Mouse (Mus musculus) CH12.LX (cell line): ENCODE data around the gene Washc1. TPM values are rescaled to one million over a fixed set of nuclear protein-coding genes. Genes with fewer than 3 reads are reported as not detected.

ENCODE experiments used
- DNase-seq: peaks from one replicate; pipeline ENCODE4 v3.0.0-alpha.2; 2013; ENCODE audit errors: extremely low read depth
- H3K27ac ChIP-seq: 2 replicates; pipeline ENCODE4 v1.5.1; 2012; ENCODE audit warnings: low read depth, mild to moderate bottlenecking, control low read depth, moderate library complexity; ENCODE audit not compliant: insufficient read depth
- H3K27me3 ChIP-seq: replicated peaks from 2 replicates; pipeline ENCODE3; 2012; ENCODE audit warnings: inconsistent platforms
- H3K36me3 ChIP-seq, 2 experiments: replicated peaks in 1 of 2; 2 replicates each; pipeline versions ENCODE3 to v1.6.1; 2012; ENCODE audit warnings: inconsistent platforms in 1 of 2, low read length in 1 of 2, mild to moderate bottlenecking in 1 of 2, mixed read lengths in 1 of 2, moderate library complexity in 1 of 2; ENCODE audit not compliant: control insufficient read depth in 1 of 2, insufficient read depth in 1 of 2
- H3K4me1 ChIP-seq, 2 experiments: 2 replicates each; pipeline ENCODE4 v1.6.1; 2012; ENCODE audit warnings: inconsistent platforms in 1 of 2, moderate library complexity in 1 of 2; ENCODE audit not compliant: insufficient read depth in 2 of 2, control insufficient read depth in 1 of 2
- H3K4me2 ChIP-seq: 2 replicates; pipeline ENCODE4 v1.6.1; 2012; ENCODE audit warnings: low read depth, mild to moderate bottlenecking, control low read depth; ENCODE audit not compliant: poor library complexity, insufficient read depth, severe bottlenecking
- H3K4me3 ChIP-seq, 3 experiments: fragments of 150-350 bp in 1 of 3; sonication (generic) in 1 of 3; replicated peaks in 1 of 3; 2 replicates each; pipeline versions ENCODE3 to v1.5.1; 2011 to 2012; ENCODE audit warnings: low read depth in 2 of 3, low read length in 2 of 3, mild to moderate bottlenecking in 2 of 3, moderate library complexity in 2 of 3, control low read depth in 1 of 3, improper control_type of control experiment in 1 of 3, inconsistent platforms in 1 of 3, mixed read lengths in 1 of 3; ENCODE audit not compliant: poor library complexity in 1 of 3
- H3K79me2 ChIP-seq: replicated peaks from 2 replicates; pipeline ENCODE4 v1.6.1; 2012; ENCODE audit warnings: mild to moderate bottlenecking, moderate library complexity; ENCODE audit not compliant: control insufficient read depth, poor library complexity, insufficient read depth, severe bottlenecking; ENCODE audit errors: extremely low read depth
- H3K9ac ChIP-seq: 2 replicates; pipeline ENCODE4 v1.6.1; 2012; ENCODE audit warnings: low read depth, mild to moderate bottlenecking, control low read depth, moderate library complexity; ENCODE audit not compliant: insufficient read depth
- H3K9me3 ChIP-seq: replicated peaks from 2 replicates; pipeline ENCODE3; 2012; ENCODE audit warnings: low read length, inconsistent platforms, mixed read lengths
- BHLHE40 ChIP-seq: IDR thresholded peaks from 2 replicates; pipeline ENCODE4 v1.6.1; 2011; ENCODE audit warnings: mild to moderate bottlenecking, low read depth, low read length, improper control_type of control experiment
- E2F4 ChIP-seq: IDR thresholded peaks from 2 replicates; pipeline ENCODE4 v1.6.1; 2011; ENCODE audit warnings: low read depth, low read length, improper control_type of control experiment; ENCODE audit not compliant: insufficient replicate concordance
- GABPA ChIP-seq: IDR thresholded peaks from 2 replicates; pipeline ENCODE4 v1.6.1; 2012; ENCODE audit warnings: low read depth, low read length, improper control_type of control experiment, inconsistent platforms; ENCODE audit not compliant: insufficient replicate concordance
- JUN ChIP-seq: IDR thresholded peaks from 2 replicates; pipeline ENCODE4 v1.6.1; 2011; ENCODE audit warnings: low read depth, mild to moderate bottlenecking, low read length, improper control_type of control experiment, moderate library complexity; ENCODE audit not compliant: insufficient read depth
- JUND ChIP-seq: conservative IDR thresholded peaks from 2 replicates; pipeline ENCODE4 v1.6.1; 2011; ENCODE audit warnings: low read depth, low read length, improper control_type of control experiment
- KAT2A ChIP-seq: IDR thresholded peaks from 2 replicates; pipeline ENCODE4 v1.6.1; 2012; ENCODE audit warnings: low read length, improper control_type of control experiment, inconsistent platforms; ENCODE audit not compliant: insufficient replicate concordance
- MEF2A ChIP-seq: IDR thresholded peaks from 2 replicates; pipeline ENCODE4 v1.6.1; 2014; ENCODE audit warnings: low read depth, mild to moderate bottlenecking, inconsistent platforms, low read length, improper control_type of control experiment, borderline replicate concordance
- MYC ChIP-seq: IDR thresholded peaks from 2 replicates; pipeline ENCODE4 v1.6.1; 2011; ENCODE audit warnings: low read depth, mild to moderate bottlenecking, improper control_type of control experiment, low read length
- POLR2A ChIP-seq: IDR thresholded peaks from 2 replicates; pipeline ENCODE4 v1.6.1; 2011; ENCODE audit warnings: low read depth, mild to moderate bottlenecking, improper control_type of control experiment, low read length
- POLR2AphosphoS2 ChIP-seq: IDR thresholded peaks from 2 replicates; pipeline ENCODE4 v1.6.1; 2011; ENCODE audit warnings: low read depth, low read length, improper control_type of control experiment
- RAD21 ChIP-seq: IDR thresholded peaks from 2 replicates; pipeline ENCODE4 v1.6.1; 2011; ENCODE audit warnings: low read depth, mild to moderate bottlenecking, low read length, improper control_type of control experiment, moderate library complexity
- RCOR1 ChIP-seq: conservative IDR thresholded peaks from 2 replicates; pipeline ENCODE4 v1.6.1; 2012; ENCODE audit warnings: low read depth, mild to moderate bottlenecking, inconsistent platforms, low read length, improper control_type of control experiment
- SIN3A ChIP-seq: IDR thresholded peaks from 2 replicates; pipeline ENCODE4 v1.6.1; 2012; ENCODE audit warnings: low read length, improper control_type of control experiment, inconsistent platforms
- SMC3 ChIP-seq: IDR thresholded peaks from 2 replicates; pipeline ENCODE4 v1.6.1; 2011; ENCODE audit warnings: low read depth, low read length, improper control_type of control experiment
- TBP ChIP-seq: conservative IDR thresholded peaks from 2 replicates; pipeline ENCODE4 v1.6.1; 2011; ENCODE audit warnings: low read depth, low read length, improper control_type of control experiment
- UBTF ChIP-seq: IDR thresholded peaks from 2 replicates; pipeline ENCODE4 v1.6.1; 2012; ENCODE audit warnings: low read depth, mild to moderate bottlenecking, inconsistent platforms, low read length, improper control_type of control experiment, moderate library complexity
- USF2 ChIP-seq: conservative IDR thresholded peaks from 2 replicates; pipeline ENCODE4 v1.6.1; 2011; ENCODE audit warnings: low read depth, low read length, improper control_type of control experiment
- ZKSCAN1 ChIP-seq: IDR thresholded peaks from 2 replicates; pipeline ENCODE4 v1.6.1; 2012; ENCODE audit warnings: low read depth, inconsistent platforms, low read length, improper control_type of control experiment, borderline replicate concordance
- dilution Hi-C: fragments of 300-500 bp; cut with MboI; formaldehyde crosslinking; loops from 2 replicates; pipeline ENCODE4 v1.14.3; 2020; ENCODE audit warnings: low sequenced_read_pairs; ENCODE audit not compliant: extremely low pct_unique_long_range_greater_than_20kb, extremely low pct_ligation_motif_present
- in situ Hi-C: fragments of 300-500 bp; cut with MboI; formaldehyde crosslinking; loops from 3 replicates; pipeline ENCODE4 v1.14.3; 2019; ENCODE audit warnings: low sequenced_read_pairs, low pct_ligation_motif_present, low pct_unique_long_range_greater_than_20kb, mixed read lengths
- polyA plus RNA-seq: library from polyadenylated mRNA; unstranded; fragments of >175 nt; gene quantifications from 2 replicates; pipeline ENCODE4 v1.2.1, GENCODE M21; 2012; ENCODE audit warnings: low read depth; ENCODE audit not compliant: insufficient read length
- total RNA-seq, 2 experiments: library from RNA; depleted of rRNA; stranded (reverse); fragments of 300-350 nt in 1 of 2; fragments of >200 nt in 1 of 2; gene quantifications; 2 replicates each; pipeline ENCODE4 v1.2.3; 2012 to 2014

The Washc1 gene
- total and polyA plus RNA-seq, 3 experiments: 16.4 to 27.8 (median 20.3) TPM

DNA sequence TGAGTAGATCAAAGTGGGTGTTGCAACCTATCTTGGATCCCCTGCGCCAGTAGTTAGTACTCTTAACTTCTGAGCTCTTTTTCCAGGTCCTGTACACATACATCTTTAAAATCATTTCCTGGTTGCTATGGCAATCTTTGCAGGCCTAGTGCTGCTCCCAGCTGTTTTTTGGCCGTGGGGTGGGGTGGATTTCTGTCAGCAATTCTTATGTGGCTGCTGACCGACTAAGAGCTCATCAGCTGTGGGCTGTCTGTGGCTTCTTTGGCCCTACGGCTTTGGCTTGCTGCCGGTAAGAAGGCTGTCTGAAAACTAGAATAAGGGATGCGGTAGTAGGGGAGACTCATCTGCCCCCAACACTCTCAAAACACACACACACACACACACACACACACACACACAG lies 599 bp upstream of the Washc1 start:
- H3K4me1 ChIP-seq: peaks cover 14 to 49% of the 10 kb centered on the region in 2 experiments
- in situ Hi-C loops: loop anchor here (10.0 kb wide), 1 partner anchor 226 kb away; the partner anchor contains the start of gene Ralbp1

GRCm38 (mm10) chr17:66112166-66112565 lies 821 bp downstream of the Washc1 start:
- in situ Hi-C loops (loop anchor here (10.0 kb wide), 1 partner anchor 227 kb away; the partner anchor contains the start of gene Ralbp1), dilution Hi-C loops (no loop called here)
- no peaks in the 10 kb centered on the region for H3K79me2 ChIP-seq
- no peaks in the 10 kb centered on the region for H3K27me3 ChIP-seq
- no peak overlapping the region for H3K27ac ChIP-seq
- H3K4me3 ChIP-seq: peak overlapping the region; percentile 83 to 99 (median 93)
- DNase-seq: no peak
- no peak for TF ChIP-seq UBTF
- peak overlapping the region; percentile 79 for H3K4me2 ChIP-seq
- H3K9ac ChIP-seq: peak overlapping the region; percentile 52; the same call in 1 of the 2 replicates
- H3K36me3 ChIP-seq: peaks cover 32 to 40% of the 10 kb centered on the region in 2 experiments
- no peaks in the 10 kb centered on the region for H3K9me3 ChIP-seq
- H3K4me1 ChIP-seq: peaks cover 11 to 40% of the 10 kb centered on the region in 2 experiments

More for the DNA sequence above, 599 bp upstream of the Washc1 start:
- dilution Hi-C loops: no loop called here
- no peak for TF ChIP-seq TBP
- no peak for TF ChIP-seq SMC3
- no peak for DNase-seq
- Histone ChIP-seq H3K4me2 (peak overlapping the region; percentile 92), H3K4me3 (peak overlapping the region; percentile 83 to 99 (median 93)), H3K36me3 (peaks cover 19 to 25% of the 10 kb centered on the region in 2 experiments), H3K9ac (peak overlapping the region; percentile 62), H3K27ac (no peak overlapping the region), H3K27me3 (no peaks in the 10 kb centered on the region), H3K9me3 (no peaks in the 10 kb centered on the region), H3K79me2 (no peaks in the 10 kb centered on the region)

DNA sequence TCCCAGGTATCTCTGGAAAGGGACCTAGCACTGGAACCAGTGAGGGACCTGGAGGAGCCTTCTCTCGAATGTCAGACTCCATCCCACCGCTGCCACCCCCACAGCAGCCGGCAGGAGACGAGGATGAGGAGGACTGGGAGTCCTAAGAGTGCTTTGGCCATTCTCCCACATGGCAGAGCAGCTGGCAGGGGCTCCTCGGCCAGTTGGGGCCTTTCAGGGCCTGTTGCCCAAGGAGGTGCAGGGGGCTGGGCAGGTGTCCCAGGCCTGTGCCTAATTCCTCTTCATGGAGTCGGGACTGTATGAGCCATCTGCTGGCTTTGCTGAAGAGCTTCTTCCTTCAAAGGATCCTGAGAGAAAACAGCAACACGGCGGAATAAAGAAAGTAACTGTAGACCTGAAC lies 7.6 kb downstream of the Washc1 start:
- peaks cover 49 to 68% of the 10 kb centered on the region in 2 experiments for H3K36me3 ChIP-seq
- DNase-seq: no peak
- H3K4me1 ChIP-seq: peaks cover 5 to 13% of the 10 kb centered on the region in 2 experiments; a peak in 3 of 4 replicates
- in situ Hi-C loops (loop anchor here (10.0 kb wide), 1 partner anchor 234 kb away; the partner anchor contains the start of gene Ralbp1), dilution Hi-C loops (no loop called here)
- H3K4me3 ChIP-seq: no peak overlapping the region
- H3K79me2 ChIP-seq: no peaks in the 10 kb centered on the region; the same call in 1 of the 2 replicates
- no peak overlapping the region for H3K27ac ChIP-seq
- no peaks in the 10 kb centered on the region for H3K9me3 ChIP-seq
- H3K9ac ChIP-seq: no peak overlapping the region
- no peaks in the 10 kb centered on the region for H3K27me3 ChIP-seq
- H3K4me2 ChIP-seq: no peak overlapping the region
- no peak for TF ChIP-seq JUND
- TF ChIP-seq RAD21: no peak
- TF ChIP-seq SMC3: no peak
- TF ChIP-seq POLR2A: no peak
- no peak for TF ChIP-seq KAT2A
- no peak for TF ChIP-seq GABPA
- no peak for TF ChIP-seq BHLHE40
- TF ChIP-seq MYC: no peak
- no peak for TF ChIP-seq MEF2A
- no peak for TF ChIP-seq E2F4
- TF ChIP-seq UBTF: no peak
- no peak for TF ChIP-seq RCOR1
- TF ChIP-seq USF2: no peak
- no peak for TF ChIP-seq ZKSCAN1
- TF ChIP-seq SIN3A: no peak
- TF ChIP-seq POLR2AphosphoS2: no peak
- no peak for TF ChIP-seq JUN
- TF ChIP-seq, all 38 proteins: peak for 0
